Mouse (Mus musculus): ENCODE data around the gene Vmn1r111. TPM values are rescaled to one million over a fixed set of nuclear protein-coding genes. Genes with fewer than 3 reads are reported as not detected.
"Not testable (repeated sequence)": the region's sequence is repeated elsewhere in the genome, so short reads cannot be mapped to it uniquely, and the experiment has no call there.

The Vmn1r111 gene
- total RNA-seq (2021): not detected in 2 replicates
- long read RNA-seq: 0 reads

GRCm38 (mm10) chr7:20703116-20703515, at the start of gene Vmn1r111:
TSS of gene Vmn1r111 (minus strand) at chr7:20703216.
- not testable (repeated sequence) for DNase-seq

GRCm38 (mm10) chr7:20730524-20730923, 27.5 kb upstream of the Vmn1r111 start, which contains the start of gene Gm10668:
TSS of gene Gm10668 (minus strand) at chr7:20730624.
- DNase-seq: not testable (repeated sequence)

- not testable (repeated sequence) for DNase-seq
Measured at GRCm38 (mm10) chr7:20668618-20669017, 34.4 kb downstream of the Vmn1r111 start, which contains the start of gene Vmn1r107. TSS of gene Vmn1r107 (plus strand) at chr7:20668918.

Other genes with a start within 250 kb of the Vmn1r111 start
- gene Gm10670, start 228.3 kb downstream of the Vmn1r111 start, total RNA-seq (2021): not detected in 2 replicates
- not detected in 2 replicates for gene Vmn1r103, start 192.7 kb downstream of the Vmn1r111 start, total RNA-seq (2021)
- gene Vmn1r104, start 169.4 kb downstream of the Vmn1r111 start, total RNA-seq (2021): not detected in 2 replicates
- not detected in 2 replicates for gene Gm5726, start 157.5 kb downstream of the Vmn1r111 start, total RNA-seq (2021)
- not detected in 2 replicates for gene Gm4141, start 127.0 kb downstream of the Vmn1r111 start, total RNA-seq (2021)
- gene Gm4513, start 104.2 kb downstream of the Vmn1r111 start, total RNA-seq (2021): not detected in 2 replicates
- gene Vmn1r107, start 34.3 kb downstream of the Vmn1r111 start, total RNA-seq (2021): not detected in 2 replicates
- gene Gm10668, start 27.4 kb upstream of the Vmn1r111 start, total RNA-seq (2021): not detected in 2 replicates
- not detected in 2 replicates for gene Vmn1r112, start 68.0 kb upstream of the Vmn1r111 start, total RNA-seq (2021)
- gene Vmn1r113, start 84.1 kb upstream of the Vmn1r111 start, total RNA-seq (2021): not detected in 2 replicates
- not detected in 2 replicates for gene Vmn1r114, start 109.0 kb upstream of the Vmn1r111 start, total RNA-seq (2021)
- not detected in 2 replicates for gene Vmn1r115, start 141.8 kb upstream of the Vmn1r111 start, total RNA-seq (2021)
- not detected in 2 replicates for gene Vmn1r116, start 169.0 kb upstream of the Vmn1r111 start, total RNA-seq (2021)
- not detected in 2 replicates for gene Vmn1r117, start 180.9 kb upstream of the Vmn1r111 start, total RNA-seq (2021)
- not detected in 2 replicates for gene Vmn1r118, start 209.1 kb upstream of the Vmn1r111 start, total RNA-seq (2021)